ENCODE assay signal across 8 mouse cellular contexts in genomic region chr4:134702981-134703834, GRCm38 (mm10). TPM values are rescaled to one million over a fixed set of nuclear protein-coding genes. Genes with fewer than 3 reads are reported as not detected.
DNase-seq lines count a peak whose midpoint lies in the region; ATAC-seq lines count a peak whose summit lies in the region.

No protein-coding gene starts in this region.

- no peaks in the 10 kb centered on the region for H3K9me3 ChIP-seq in lung, embryonic 16.5 days (ENCODE audit: control insufficient read depth, low read length)

- ATAC-seq in lung, embryonic 16.5 days (ENCODE audit: low read depth), result peak; percentile 19; the same call in 1 of the 2 replicates

- peaks cover 15% of the 10 kb centered on the region for H3K4me1 ChIP-seq in lung, embryonic 16.5 days (replicated peaks; ENCODE audit: control insufficient read depth, insufficient read depth, low read length)

- H3K4me3 ChIP-seq in lung, embryonic 16.5 days (ENCODE audit: low read length), result peak overlapping the region; percentile 68

- H3K36me3 ChIP-seq in lung, embryonic 16.5 days (ENCODE audit: control insufficient read depth, insufficient read depth, low read length), result no peaks in the 10 kb centered on the region

- peak; percentile 38 for DNase-seq in left cerebral cortex, postnatal 4 days
- DNase-seq in left cerebral cortex, adult 11 months (ENCODE audit: low spot score), result no peak
- DNase-seq in embryo, embryonic 11 days, result peak; percentile 42
- DNase-seq in heart, adult 8-10 months (ENCODE audit: low spot score), result peak; percentile 60
- peak; percentile 33 for DNase-seq in kidney, adult 9 months
- peak; percentile 42 for DNase-seq in ovary, postnatal 36 days (ENCODE audit: low spot score)
- peak; percentile 39 to 55 for DNase-seq in urinary bladder, postnatal 36 days (ENCODE audit: low spot score in 2 of 2)

- H3K4me2 ChIP-seq in lung, embryonic 16.5 days (ENCODE audit: low read depth, low read length), result peak overlapping the region; percentile 100

- H3K9ac ChIP-seq in lung, embryonic 16.5 days (ENCODE audit: low read length), result peak overlapping the region; percentile 67

- under 1% methylated on average over 62 of the region's 90 CpGs for WGBS in lung, embryonic 16.5 days

- intact Hi-C loops in left cerebral cortex, postnatal 4 days (cut with DNase I), result loop anchor here (5.0 kb wide), 1 partner anchor 146 kb away; no protein-coding TSS in a partner anchor

- no peak overlapping the region for H3K27ac ChIP-seq in lung, embryonic 16.5 days (ENCODE audit: low read length)

- H3K27me3 ChIP-seq in lung, embryonic 16.5 days (ENCODE audit: control insufficient read depth, insufficient read depth, low read depth, low read length), result peaks cover 13% of the 10 kb centered on the region; the same call in 1 of the 2 replicates

RNA-seq across cellular contexts. Expression of gene Man1c1, which starts 0.9 kb away (rescaled TPM):
- total RNA-seq in left cerebral cortex, postnatal 4 days (2021), result 10 to 100 TPM; 12.2 to 13.7 TPM
- 10 to 100 TPM; 22.6 to 26.7 (median 25.3) TPM for total RNA-seq in heart, adult 8-10 months (2022)
- 1.9 and 2.1 TPM in 2 replicates for polyA plus RNA-seq in lung, embryonic 16.5 days (2015; fragmentation: Nextera tagmentation; extraction: Ambion mirVana)
